Mouse (Mus musculus): ENCODE data around the gene Tax1bp1. TPM values are rescaled to one million over a fixed set of nuclear protein-coding genes. Genes with fewer than 3 reads are reported as not detected.

Tax1bp1 gene
- polyA plus RNA-seq, 1 experiment from 2014 or later, result 107 TPM

GRCm38 (mm10) chr6:52707815-52708214 is 5.7 kb upstream of the Tax1bp1 start:
- Histone ChIP-seq H3K4me1 (replicated peaks) (peaks cover 14% of the 10 kb centered on the region), H3K27me3 (no peaks in the 10 kb centered on the region), H3K4me3 (replicated peaks) (no peak overlapping the region), H3K9me3 (replicated peaks) (no peaks in the 10 kb centered on the region), H3K36me3 (replicated peaks) (no peaks in the 10 kb centered on the region), H3K27ac (replicated peaks) (no peak overlapping the region), H3K4me2 (no peak overlapping the region), H3K9ac (no peak overlapping the region)
- 71% methylated on average over 5 of the region's 5 CpGs for WGBS (ENCODE audit: insufficient replicate concordance)
- no peak for ATAC-seq (ENCODE audit: insufficient read depth)

GRCm38 (mm10) chr6:52712563-52712962 is 966 bp upstream of the Tax1bp1 start:
- H3K4me3 ChIP-seq (replicated peaks), result no peak overlapping the region
- H3K27ac ChIP-seq (replicated peaks), result peak overlapping the region; percentile 67
- WGBS (ENCODE audit: insufficient replicate concordance), result 11% methylated on average over 2 of the region's 2 CpGs
- no peak overlapping the region for H3K9ac ChIP-seq
- ATAC-seq (ENCODE audit: insufficient read depth), result no peak
- no peaks in the 10 kb centered on the region for H3K36me3 ChIP-seq (replicated peaks)
- no peaks in the 10 kb centered on the region for H3K9me3 ChIP-seq (replicated peaks)
- H3K27me3 ChIP-seq, result no peaks in the 10 kb centered on the region
- peak overlapping the region; percentile 83 for H3K4me2 ChIP-seq
- H3K4me1 ChIP-seq (replicated peaks), result peaks cover 34% of the 10 kb centered on the region

GRCm38 (mm10) chr6:52713897-52714509 is 474 bp downstream of the Tax1bp1 start:
- Histone ChIP-seq H3K9ac (peak overlapping the region; percentile 95), H3K27me3 (no peaks in the 10 kb centered on the region), H3K9me3 (replicated peaks) (no peaks in the 10 kb centered on the region), H3K36me3 (replicated peaks) (no peaks in the 10 kb centered on the region), H3K4me1 (replicated peaks) (peaks cover 34% of the 10 kb centered on the region), H3K4me2 (peak overlapping the region; percentile 83), H3K27ac (replicated peaks) (peak overlapping the region; percentile 97), H3K4me3 (replicated peaks) (peak overlapping the region; percentile 98)
- ATAC-seq (ENCODE audit: insufficient read depth), result peak; percentile 82
- WGBS (ENCODE audit: insufficient replicate concordance), result under 1% methylated on average over 52 of the region's 52 CpGs

- peaks cover 20% of the 10 kb centered on the region for H3K4me1 ChIP-seq (replicated peaks)
- no peaks in the 10 kb centered on the region for H3K27me3 ChIP-seq
- H3K4me3 ChIP-seq (replicated peaks), result no peak overlapping the region
- no peak for ATAC-seq (ENCODE audit: insufficient read depth)
- peaks cover 5% of the 10 kb centered on the region for H3K36me3 ChIP-seq (replicated peaks)
- H3K9me3 ChIP-seq (replicated peaks), result no peaks in the 10 kb centered on the region
- 67% methylated on average over 5 of the region's 5 CpGs for WGBS (ENCODE audit: insufficient replicate concordance)
- no peak overlapping the region for H3K9ac ChIP-seq
- H3K27ac ChIP-seq (replicated peaks), result no peak overlapping the region
- no peak overlapping the region for H3K4me2 ChIP-seq
Observed at GRCm38 (mm10) chr6:52717493-52718192, 4.1 kb downstream of the Tax1bp1 start.

- Histone ChIP-seq H3K4me1 (replicated peaks) (0 out of 2 replicates have a peak, but pooled peaks cover 5% of the 10 kb centered on the region), H3K4me3 (replicated peaks) (no peak overlapping the region), H3K27me3 (no peaks in the 10 kb centered on the region), H3K27ac (replicated peaks) (no peak overlapping the region), H3K9ac (no peak overlapping the region), H3K9me3 (replicated peaks) (no peaks in the 10 kb centered on the region), H3K4me2 (no peak overlapping the region), H3K36me3 (replicated peaks) (peaks cover 52% of the 10 kb centered on the region)
- 59% methylated on average over 8 of the region's 8 CpGs for WGBS (ENCODE audit: insufficient replicate concordance)
- no peak for ATAC-seq (ENCODE audit: insufficient read depth)
Observed at GRCm38 (mm10) chr6:52724805-52725439, 11.4 kb downstream of the Tax1bp1 start.

GRCm38 (mm10) chr6:52730338-52730737 is 16.8 kb downstream of the Tax1bp1 start:
- H3K36me3 ChIP-seq (replicated peaks), result peaks cover 51% of the 10 kb centered on the region
- ATAC-seq (ENCODE audit: insufficient read depth), result no peak
- WGBS (ENCODE audit: insufficient replicate concordance), result 60% methylated on average over 4 of the region's 4 CpGs

GRCm38 (mm10) chr6:52734630-52735029 is 21.1 kb downstream of the Tax1bp1 start:
- H3K36me3 ChIP-seq (replicated peaks), result peaks cover 54% of the 10 kb centered on the region
- 0 out of 2 replicates have a peak, but pooled peaks cover 2% of the 10 kb centered on the region for H3K4me1 ChIP-seq (replicated peaks)
- no peak overlapping the region for H3K4me2 ChIP-seq
- H3K9ac ChIP-seq, result no peak overlapping the region
- no peaks in the 10 kb centered on the region for H3K27me3 ChIP-seq
- H3K27ac ChIP-seq (replicated peaks), result no peak overlapping the region
- H3K4me3 ChIP-seq (replicated peaks), result no peak overlapping the region
- H3K9me3 ChIP-seq (replicated peaks), result no peaks in the 10 kb centered on the region
- no peak for ATAC-seq (ENCODE audit: insufficient read depth)
- 65% methylated on average over 2 of the region's 2 CpGs for WGBS (ENCODE audit: insufficient replicate concordance)

More at GRCm38 (mm10) chr6:52730338-52730737, 16.8 kb downstream of the Tax1bp1 start:
- H3K9me3 ChIP-seq (replicated peaks), result no peaks in the 10 kb centered on the region
- no peak overlapping the region for H3K4me2 ChIP-seq
- no peaks in the 10 kb centered on the region for H3K27me3 ChIP-seq
- H3K27ac ChIP-seq (replicated peaks), result no peak overlapping the region
- H3K9ac ChIP-seq, result no peak overlapping the region
- H3K4me1 ChIP-seq (replicated peaks), result 0 out of 2 replicates have a peak, but pooled peaks cover 2% of the 10 kb centered on the region
- H3K4me3 ChIP-seq (replicated peaks), result no peak overlapping the region

- H3K36me3 ChIP-seq (replicated peaks), result peaks cover 54% of the 10 kb centered on the region
- no peak overlapping the region for H3K4me3 ChIP-seq (replicated peaks)
- ATAC-seq (ENCODE audit: insufficient read depth), result no peak
- H3K4me1 ChIP-seq (replicated peaks), result no peaks in the 10 kb centered on the region
- WGBS (ENCODE audit: insufficient replicate concordance), result 75% methylated on average over 5 of the region's 5 CpGs
- no peak overlapping the region for H3K27ac ChIP-seq (replicated peaks)
- no peaks in the 10 kb centered on the region for H3K27me3 ChIP-seq
- H3K9ac ChIP-seq, result no peak overlapping the region
- no peaks in the 10 kb centered on the region for H3K9me3 ChIP-seq (replicated peaks)
- H3K4me2 ChIP-seq, result no peak overlapping the region
Observed at GRCm38 (mm10) chr6:52752832-52753231, 39.3 kb downstream of the Tax1bp1 start.

- no peak overlapping the region for H3K9ac ChIP-seq
- H3K4me2 ChIP-seq, result no peak overlapping the region
- H3K36me3 ChIP-seq (replicated peaks), result peaks cover 61% of the 10 kb centered on the region
- H3K27ac ChIP-seq (replicated peaks), result no peak overlapping the region
- H3K9me3 ChIP-seq (replicated peaks), result no peaks in the 10 kb centered on the region
- H3K4me3 ChIP-seq (replicated peaks), result no peak overlapping the region
- no peak for ATAC-seq (ENCODE audit: insufficient read depth)
- no peaks in the 10 kb centered on the region for H3K27me3 ChIP-seq
- no peaks in the 10 kb centered on the region for H3K4me1 ChIP-seq (replicated peaks)
- 63% methylated on average over 7 of the region's 7 CpGs for WGBS (ENCODE audit: insufficient replicate concordance)
Observed at GRCm38 (mm10) chr6:52765206-52765605, 51.7 kb downstream of the Tax1bp1 start.

- ATAC-seq (ENCODE audit: insufficient read depth), result no peak
- no peak overlapping the region for H3K9ac ChIP-seq
Observed at GRCm38 (mm10) chr6:52770789-52771188, 57.3 kb downstream of the Tax1bp1 start.

GRCm38 (mm10) chr6:52773132-52773531 is 59.6 kb downstream of the Tax1bp1 start:
- ATAC-seq (ENCODE audit: insufficient read depth), result no peak
- Histone ChIP-seq H3K9me3 (replicated peaks) (no peaks in the 10 kb centered on the region), H3K27ac (replicated peaks) (no peak overlapping the region), H3K27me3 (no peaks in the 10 kb centered on the region), H3K36me3 (replicated peaks) (peaks cover 20% of the 10 kb centered on the region), H3K9ac (no peak overlapping the region), H3K4me3 (replicated peaks) (no peak overlapping the region), H3K4me1 (replicated peaks) (peaks cover 4% of the 10 kb centered on the region; the same call in 1 of the 2 replicates), H3K4me2 (no peak overlapping the region)
- WGBS (ENCODE audit: insufficient replicate concordance), result 58% methylated on average over 5 of the region's 5 CpGs

More at GRCm38 (mm10) chr6:52770789-52771188, 57.3 kb downstream of the Tax1bp1 start:
- H3K4me2 ChIP-seq, result no peak overlapping the region
- peaks cover 4% of the 10 kb centered on the region; the same call in 1 of the 2 replicates for H3K4me1 ChIP-seq (replicated peaks)
- H3K27ac ChIP-seq (replicated peaks), result no peak overlapping the region
- H3K36me3 ChIP-seq (replicated peaks), result peaks cover 39% of the 10 kb centered on the region
- H3K4me3 ChIP-seq (replicated peaks), result no peak overlapping the region
- H3K27me3 ChIP-seq, result no peaks in the 10 kb centered on the region
- 85% methylated on average over 1 of the region's 1 CpGs for WGBS (ENCODE audit: insufficient replicate concordance)
- H3K9me3 ChIP-seq (replicated peaks), result no peaks in the 10 kb centered on the region

Measured in liver, embryonic 15.5 days (tissue).